Mouse (Mus musculus) forebrain, embryonic 11.5 days (tissue): ENCODE measurements around the gene Svs3b. TPM values are rescaled to one million over a fixed set of nuclear protein-coding genes. Genes with fewer than 3 reads are reported as not detected.
"Not testable (repeated sequence)": the region's sequence is repeated elsewhere in the genome, so short reads cannot be mapped to it uniquely, and the experiment has no call there.

Source experiments
- ATAC-seq: fragments of 200-750 bp; cut with Nextera tagmentation; replicated peaks from 2 replicates; pipeline ENCODE4 v1.8.0; 2017; ENCODE audit warnings: moderate TSS enrichment; ENCODE audit not compliant: low FRiP score
- DNase-seq: peaks from one replicate; pipeline ENCODE4 v3.0.0-alpha.2; 2017; ENCODE audit warnings: low spot score
- H3K27ac ChIP-seq: fragments of 300-500 bp; sonication (generic); 2 replicates; pipeline ENCODE4 v1.5.1; 2014; ENCODE audit warnings: low read depth, low read length
- H3K27me3 ChIP-seq: fragments of 300-500 bp; sonication (generic); 2 replicates; pipeline ENCODE4 v1.6.1; 2014; ENCODE audit warnings: mild to moderate bottlenecking, low read length, mixed read lengths; ENCODE audit not compliant: control insufficient read depth, insufficient read depth
- H3K36me3 ChIP-seq: fragments of 300-500 bp; sonication (generic); 2 replicates; pipeline ENCODE4 v1.6.1; 2014; ENCODE audit warnings: mild to moderate bottlenecking, low read length, moderate library complexity, mixed read lengths; ENCODE audit not compliant: control insufficient read depth, insufficient read depth
- H3K4me1 ChIP-seq: fragments of 300-500 bp; sonication (generic); replicated peaks from 2 replicates; pipeline ENCODE4 v1.6.1; 2014; ENCODE audit warnings: low read length, mixed read lengths; ENCODE audit not compliant: control insufficient read depth, insufficient read depth
- H3K4me2 ChIP-seq: fragments of 300-500 bp; sonication (generic); 2 replicates; pipeline ENCODE4 v1.6.1; 2014; ENCODE audit warnings: low read depth, mild to moderate bottlenecking, low read length, moderate library complexity, mixed read lengths; ENCODE audit not compliant: severe bottlenecking
- H3K4me3 ChIP-seq: fragments of 300-500 bp; sonication (generic); 2 replicates; pipeline ENCODE4 v1.5.1; 2014; ENCODE audit warnings: low read depth, low read length
- H3K9ac ChIP-seq: fragments of 300-500 bp; sonication (generic); 2 replicates; pipeline ENCODE4 v1.6.1; 2014; ENCODE audit warnings: low read length
- H3K9me3 ChIP-seq: fragments of 300-500 bp; sonication (generic); 2 replicates; pipeline ENCODE4 v1.6.1; 2016; ENCODE audit warnings: low read length, mixed read lengths; ENCODE audit not compliant: control insufficient read depth
- WGBS: fragments of 180-500 bp; shearing (Covaris S2); extraction: QIAGEN DNeasy Blood & Tissue Kit; methylation state at CpG from one replicate; pipeline ENCODE4 v1.1.7; 2014; 5-methylcytosine and 5-hydroxymethylcytosine counted together
- polyA plus RNA-seq: library from polyadenylated mRNA; unstranded; fragments of >200 nt; fragmentation: Nextera tagmentation; extraction: Ambion mirVana; gene quantifications from 2 replicates; pipeline ENCODE4 v1.2.1, GENCODE M21; 2014

Gene Svs3b
- polyA plus RNA-seq, 1 experiment from 2014 or later, result not detected

GRCm38 (mm10) chr2:164210892-164211291, 45.5 kb downstream of the Svs3b start:
- Histone ChIP-seq H3K9ac (no peak overlapping the region), H3K9me3 (no peaks in the 10 kb centered on the region), H3K4me2 (no peak overlapping the region), H3K4me3 (no peak overlapping the region), H3K27me3 (no peaks in the 10 kb centered on the region), H3K4me1 (no peaks in the 10 kb centered on the region), H3K27ac (no peak overlapping the region), H3K36me3 (no peaks in the 10 kb centered on the region)
- DNase-seq (no peak), ATAC-seq (no peak)
- 91% methylated on average over 4 of the region's 4 CpGs for WGBS

- Histone ChIP-seq H3K9ac (no peak overlapping the region), H3K4me2 (no peak overlapping the region), H3K4me3 (no peak overlapping the region), H3K4me1 (no peaks in the 10 kb centered on the region), H3K27me3 (no peaks in the 10 kb centered on the region), H3K9me3 (no peaks in the 10 kb centered on the region), H3K36me3 (no peaks in the 10 kb centered on the region), H3K27ac (no peak overlapping the region)
- no peak for DNase-seq
- WGBS, result 83% methylated on average over 4 of the region's 4 CpGs
- ATAC-seq, result no peak
Measured at GRCm38 (mm10) chr2:164206676-164207075, 49.8 kb downstream of the Svs3b start.

GRCm38 (mm10) chr2:164206011-164206410, 50.4 kb downstream of the Svs3b start:
- ATAC-seq, H3K4me3 ChIP-seq, DNase-seq, H3K27ac ChIP-seq, H3K9me3 ChIP-seq, H3K36me3 ChIP-seq, H3K4me1 ChIP-seq, H3K9ac ChIP-seq, H3K4me2 ChIP-seq, H3K27me3 ChIP-seq: not testable (repeated sequence)
- 93% methylated on average over 10 of the region's 10 CpGs for WGBS

Other genes starting within 250 kb of the Svs3b start
- 1.4 and 1.5 TPM in 2 replicates for gene Pabpc1l, start 231.2 kb downstream of the Svs3b start, polyA plus RNA-seq
- gene Stk4, start 186.3 kb downstream of the Svs3b start, polyA plus RNA-seq, result 39.9 and 40.1 TPM in 2 replicates
- gene Tomm34, start 185.5 kb downstream of the Svs3b start, polyA plus RNA-seq, result 52.7 and 54.9 TPM in 2 replicates
- gene Kcns1, start 85.5 kb downstream of the Svs3b start, polyA plus RNA-seq, result not detected in 2 replicates
- gene Wfdc5, start 73.9 kb downstream of the Svs3b start, polyA plus RNA-seq, result not detected in 2 replicates
- not detected in 2 replicates for gene Wfdc12, start 66.0 kb downstream of the Svs3b start, polyA plus RNA-seq
- not detected in 2 replicates for gene Wfdc15a, start 56.5 kb downstream of the Svs3b start, polyA plus RNA-seq
- not detected in 2 replicates for gene Wfdc15b, start 35.0 kb downstream of the Svs3b start, polyA plus RNA-seq
- not detected in 2 replicates for gene Svs2, start 18.2 kb downstream of the Svs3b start, polyA plus RNA-seq
- not detected in 2 replicates for gene Svs4, start 21.8 kb upstream of the Svs3b start, polyA plus RNA-seq
- gene Svs3a, start 32.6 kb upstream of the Svs3b start, polyA plus RNA-seq, result not detected in 2 replicates
- not detected in 2 replicates for gene Svs6, start 60.1 kb upstream of the Svs3b start, polyA plus RNA-seq
- not detected in 2 replicates for gene Svs5, start 76.1 kb upstream of the Svs3b start, polyA plus RNA-seq
- 0.31 and 0.32 TPM in 2 replicates for gene Slpi, start 132.5 kb upstream of the Svs3b start, polyA plus RNA-seq
- gene Rbpjl, start 146.5 kb upstream of the Svs3b start, polyA plus RNA-seq, result not detected in 2 replicates
- not detected in 2 replicates for gene Matn4, start 148.5 kb upstream of the Svs3b start, polyA plus RNA-seq
- gene Sdc4, start 187.2 kb upstream of the Svs3b start, polyA plus RNA-seq, result 15.3 and 15.9 TPM in 2 replicates
- gene Sys1, start 200.3 kb upstream of the Svs3b start, polyA plus RNA-seq, result 63.4 and 71.2 TPM in 2 replicates
- gene Gm20458, start 204.3 kb upstream of the Svs3b start, polyA plus RNA-seq, result 3.2 and 7.3 TPM in 2 replicates
- gene Trp53tg5, start 217.1 kb upstream of the Svs3b start, polyA plus RNA-seq, result not detected in 2 replicates
- 3.4 and 3.6 TPM in 2 replicates for gene Dbndd2, start 229.5 kb upstream of the Svs3b start, polyA plus RNA-seq
- 51.3 and 60.3 TPM in 2 replicates for gene Pigt, start 240.9 kb upstream of the Svs3b start, polyA plus RNA-seq